Mouse (Mus musculus) ES-E14 (cell line): ENCODE results near the gene AI413582.

Source experiments
- CHD2 ChIP-seq: IDR thresholded peaks from 2 replicates; pipeline ENCODE4 v1.6.1; 2014; ENCODE audit warnings: mild to moderate bottlenecking, low read depth, low read length, inconsistent platforms
- HCFC1 ChIP-seq: IDR thresholded peaks from 2 replicates; pipeline ENCODE4 v1.6.1; 2012; ENCODE audit warnings: low read length, inconsistent platforms, borderline replicate concordance; ENCODE audit not compliant: insufficient read depth
- ZC3H11A ChIP-seq: IDR thresholded peaks from 2 replicates; pipeline ENCODE4 v1.6.1; 2012; ENCODE audit warnings: low read depth, mild to moderate bottlenecking, inconsistent platforms, low read length, borderline replicate concordance

- TF ChIP-seq CHD2 (no peak), ZC3H11A (no peak), HCFC1 (no peak)
These were observed 27.0 kb upstream of the AI413582 start for GRCm38 (mm10) chr17:27592565-27592910.
